Mouse (Mus musculus) ES-E14 (cell line): ENCODE results near the gene Nacad. TPM values are rescaled to one million over a fixed set of nuclear protein-coding genes. Genes with fewer than 3 reads are reported as not detected.

Source experiments
- DNase-seq: peaks from one replicate; pipeline ENCODE4 v3.0.0-alpha.2; 2013; ENCODE audit warnings: low read depth, low spot score
- H3K27ac ChIP-seq: 2 replicates; pipeline ENCODE4 v1.5.1; 2012; ENCODE audit warnings: low read depth, mild to moderate bottlenecking, low read length, moderate library complexity, mixed read lengths; ENCODE audit not compliant: poor library complexity, insufficient read depth, severe bottlenecking
- H3K36me3 ChIP-seq: 2 replicates; pipeline ENCODE4 v1.6.1; 2012; ENCODE audit warnings: mild to moderate bottlenecking, low read length, moderate library complexity, mixed read lengths; ENCODE audit not compliant: control insufficient read depth, poor library complexity, insufficient read depth, severe bottlenecking
- H3K4me1 ChIP-seq, 2 experiments: fragments of 150-350 bp in 1 of 2; sonication (generic) in 1 of 2; 2 replicates each; pipeline ENCODE4 v1.6.1; 2012; ENCODE audit warnings: low read length in 2 of 2, mild to moderate bottlenecking in 1 of 2, mixed read lengths in 1 of 2; ENCODE audit not compliant: control insufficient read depth in 2 of 2, insufficient read depth in 2 of 2, poor library complexity in 1 of 2
- H3K4me3 ChIP-seq, 2 experiments: fragments of 150-350 bp in 1 of 2; sonication (generic) in 1 of 2; 2 replicates each; pipeline ENCODE4 v1.5.1; 2012; ENCODE audit warnings: low read length in 2 of 2, low read depth in 1 of 2, mild to moderate bottlenecking in 1 of 2, mixed read lengths in 1 of 2; ENCODE audit not compliant: insufficient read depth in 1 of 2, poor library complexity in 1 of 2, severe bottlenecking in 1 of 2
- H3K9ac ChIP-seq: 2 replicates; pipeline ENCODE4 v1.6.1; 2012; ENCODE audit warnings: low read depth, mild to moderate bottlenecking, low read length, mixed read lengths; ENCODE audit not compliant: poor library complexity, insufficient read depth, severe bottlenecking
- H3K9me3 ChIP-seq: fragments of 150-350 bp; sonication (generic); 2 replicates; pipeline ENCODE4 v1.6.1; 2012; ENCODE audit warnings: low read depth, mild to moderate bottlenecking, low read length; ENCODE audit not compliant: control insufficient read depth, insufficient read depth
- CHD2 ChIP-seq: IDR thresholded peaks from 2 replicates; pipeline ENCODE4 v1.6.1; 2014; ENCODE audit warnings: mild to moderate bottlenecking, low read depth, low read length, inconsistent platforms
- HCFC1 ChIP-seq: IDR thresholded peaks from 2 replicates; pipeline ENCODE4 v1.6.1; 2012; ENCODE audit warnings: low read length, inconsistent platforms, borderline replicate concordance; ENCODE audit not compliant: insufficient read depth
- MAFK ChIP-seq: IDR thresholded peaks from 2 replicates; pipeline ENCODE4 v1.6.1; 2014; ENCODE audit warnings: mild to moderate bottlenecking, low read depth, low read length, inconsistent platforms; ENCODE audit not compliant: insufficient read depth
- ZC3H11A ChIP-seq: IDR thresholded peaks from 2 replicates; pipeline ENCODE4 v1.6.1; 2012; ENCODE audit warnings: low read depth, mild to moderate bottlenecking, inconsistent platforms, low read length, borderline replicate concordance
- ZNF384 ChIP-seq: IDR thresholded peaks from 2 replicates; pipeline ENCODE4 v1.6.1; 2012; ENCODE audit warnings: low read depth, low read length, inconsistent platforms
- in situ Hi-C, 2 experiments: fragments of 600-800 bp; cut with MboI; formaldehyde crosslinking; loops; one replicate each; pipeline ENCODE4 v1.15.1; 2025; ENCODE audit warnings: low sequenced_read_pairs in 2 of 2, inconsistent platforms in 1 of 2; ENCODE audit not compliant: unreplicated experiment in 2 of 2
- total RNA-seq: library from RNA; depleted of rRNA; stranded (reverse); fragments of 300-350 nt; gene quantifications from 2 replicates; pipeline ENCODE4 v1.2.3, GENCODE M21; 2012

Gene Nacad
- total RNA-seq, 1 experiment, result 1.4 TPM

DNA sequence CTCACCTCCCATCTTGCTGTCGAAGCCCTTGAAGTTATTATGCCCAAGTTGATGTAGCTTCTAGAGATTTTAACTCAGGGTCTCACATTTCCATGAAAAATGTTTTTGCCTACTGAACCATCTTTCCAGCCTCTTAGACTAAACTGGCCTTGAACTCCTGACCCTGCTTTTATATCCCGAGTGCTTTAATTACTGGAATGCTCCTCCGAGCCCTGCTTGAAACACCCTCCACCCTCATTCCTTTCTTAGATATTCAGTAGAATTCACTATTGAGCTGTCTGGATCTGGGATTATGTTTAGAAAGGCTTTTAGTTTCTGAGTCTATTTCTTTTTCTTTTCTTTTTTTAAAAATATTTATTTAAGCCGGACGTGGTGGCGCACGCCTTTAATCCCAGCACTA lies 26.5 kb downstream of the Nacad start:
- H3K36me3 ChIP-seq, result no peaks in the 10 kb centered on the region
- H3K9ac ChIP-seq, result no peak overlapping the region
- peaks cover 3 to 4% of the 10 kb centered on the region in 2 experiments; a peak in 1 of 4 replicates for H3K4me1 ChIP-seq
- in situ Hi-C loops, result no loop called here
- H3K27ac ChIP-seq, result no peak overlapping the region
- no peak for TF ChIP-seq HCFC1
- no peak for TF ChIP-seq CHD2
- TF ChIP-seq ZNF384, result no peak
- TF ChIP-seq ZC3H11A, result no peak
- no peak for TF ChIP-seq MAFK
- no peak overlapping the region for H3K4me3 ChIP-seq
- H3K9me3 ChIP-seq, result no peaks in the 10 kb centered on the region
- DNase-seq, result no peak

DNA sequence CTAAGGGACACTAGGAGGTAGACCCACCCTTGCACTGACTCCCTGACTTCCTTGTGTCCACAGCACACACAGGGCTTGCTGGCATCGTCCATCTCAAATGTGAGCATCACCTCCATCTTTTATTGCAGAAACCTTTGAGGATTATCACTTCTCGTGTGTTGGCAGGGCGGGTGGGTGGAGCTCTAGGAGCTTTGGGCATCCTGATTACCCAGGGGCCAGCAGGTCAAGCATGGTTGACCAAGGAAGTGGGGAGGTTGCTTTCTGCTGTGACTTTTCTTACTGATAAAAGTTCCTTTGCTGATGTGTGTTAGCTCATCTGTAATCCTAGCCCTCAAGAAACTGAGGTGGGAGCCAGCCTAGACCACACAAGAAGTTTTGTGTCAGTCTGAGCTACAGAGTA lies 29.7 kb downstream of the Nacad start:
- peaks cover 3 to 4% of the 10 kb centered on the region in 2 experiments; a peak in 1 of 4 replicates for H3K4me1 ChIP-seq
- in situ Hi-C loops, result no loop called here
- H3K9ac ChIP-seq, result no peak overlapping the region
- H3K27ac ChIP-seq, result no peak overlapping the region
- no peak for DNase-seq
- TF ChIP-seq ZC3H11A (no peak), ZNF384 (no peak)
- no peaks in the 10 kb centered on the region for H3K9me3 ChIP-seq
- peaks cover 6% of the 10 kb centered on the region; the same call in 1 of the 2 replicates for H3K36me3 ChIP-seq
- no peak overlapping the region for H3K4me3 ChIP-seq

GRCm38 (mm10) chr11:6569410-6569777 lies 36.5 kb downstream of the Nacad start:
- Histone ChIP-seq H3K36me3 (peaks cover 10% of the 10 kb centered on the region; the same call in 1 of the 2 replicates), H3K9ac (no peak overlapping the region), H3K4me3 (no peak overlapping the region), H3K4me1 (peaks cover 0 to 2% of the 10 kb centered on the region in 2 experiments; a peak in 1 of 4 replicates), H3K9me3 (no peaks in the 10 kb centered on the region), H3K27ac (no peak overlapping the region)
- DNase-seq, result no peak
- in situ Hi-C loops, result no loop called here
- TF ChIP-seq CHD2, result no peak
- no peak for TF ChIP-seq HCFC1
- TF ChIP-seq MAFK, result no peak
- no peak for TF ChIP-seq ZNF384
- no peak for TF ChIP-seq ZC3H11A

- peaks cover 12% of the 10 kb centered on the region for H3K36me3 ChIP-seq
- TF ChIP-seq HCFC1 (no peak), ZC3H11A (no peak), ZNF384 (no peak), CHD2 (no peak), MAFK (no peak)
- no peaks in the 10 kb centered on the region for H3K9me3 ChIP-seq
- no peak overlapping the region for H3K9ac ChIP-seq
- DNase-seq, result no peak
- H3K4me3 ChIP-seq, result no peak overlapping the region
- in situ Hi-C loops, result no loop called here
- H3K4me1 ChIP-seq, result peaks cover 0 to 2% of the 10 kb centered on the region in 2 experiments; a peak in 1 of 4 replicates
- no peak overlapping the region for H3K27ac ChIP-seq
Observed at GRCm38 (mm10) chr11:6568584-6569409, 37.1 kb downstream of the Nacad start.
